Mouse (Mus musculus): ENCODE results near the gene Fn1. TPM values are rescaled to one million over a fixed set of nuclear protein-coding genes. Genes with fewer than 3 reads are reported as not detected.

The Fn1 gene
- total RNA-seq (2014; rRNA removed) = 50.0 and 71.6 TPM in 2 replicates
- polyA plus RNA-seq (2015; fragmentation: Nextera tagmentation; extraction: Ambion mirVana) = 17.2 and 23.4 TPM in 2 replicates

DNA sequence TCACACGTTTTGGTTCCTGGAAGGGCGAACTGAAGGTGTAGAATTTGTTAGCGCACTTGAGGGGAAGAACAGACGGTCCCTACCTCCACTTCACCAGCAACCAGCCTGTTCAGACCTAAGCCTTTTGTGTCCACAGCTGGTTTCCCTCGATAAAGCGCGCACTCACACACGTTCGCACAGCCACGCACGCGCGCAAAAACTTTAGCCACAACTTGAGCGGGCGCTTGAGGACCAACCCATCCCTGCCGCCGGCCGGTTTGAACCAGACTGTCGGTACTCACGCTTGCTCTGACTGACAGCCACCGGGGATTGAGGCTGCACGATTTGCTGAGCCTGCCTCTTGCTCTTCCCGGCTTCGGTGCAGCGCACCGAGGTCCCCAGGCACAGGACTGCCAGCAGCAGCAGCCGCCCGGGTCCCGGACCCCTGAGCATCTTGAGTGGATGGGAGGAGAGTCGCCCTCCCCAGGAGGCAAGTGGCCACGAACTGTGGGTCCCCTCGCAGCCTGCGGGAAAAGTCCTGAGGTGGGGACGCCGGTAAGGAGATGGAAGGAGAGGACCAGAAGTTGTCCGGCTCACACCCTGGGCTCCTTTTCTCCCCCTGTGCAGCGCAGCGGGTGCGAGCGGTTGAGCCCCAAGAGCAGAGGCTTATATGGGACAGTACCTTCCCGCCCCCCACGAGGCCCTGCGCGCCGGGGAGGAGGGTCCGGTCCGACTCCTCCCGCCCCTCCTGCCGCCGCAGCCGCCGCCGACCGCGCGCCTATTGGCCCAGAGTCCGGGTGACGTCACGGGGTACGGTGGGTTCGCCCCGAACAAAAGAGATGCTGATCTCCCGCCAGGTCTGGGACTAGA is at the start of gene Fn1:
Gene Fn1 (minus strand): TSS at position 650 of the 849 bp plus-strand sequence.
- DNase-seq = peak; percentile 77
- H3K4me1 ChIP-seq (ENCODE audit: insufficient read depth) = no peaks in the 10 kb centered on the region
- no peak for TF ChIP-seq CTCF (IDR thresholded peaks at IDR 0.05; ENCODE audit: low read depth)
- peak within 1 kb of the TSS; percentile 35; the same call in 1 of the 2 replicates for H3K27ac ChIP-seq (ENCODE audit: low read depth, low read length)
- H3K4me2 ChIP-seq (ENCODE audit: low read depth) = peak within 1 kb of the TSS; percentile 99
- H3K9me3 ChIP-seq (ENCODE audit: low read length) = no peaks in the 10 kb centered on the region
- H3K36me3 ChIP-seq (ENCODE audit: insufficient read depth) = no peaks in the 10 kb centered on the region
- ATAC-seq = peak; percentile 90
- H3K9ac ChIP-seq = peak within 1 kb of the TSS; percentile 57
- 0 out of 2 replicates have a peak, but pooled peaks cover 5% of the 10 kb centered on the region for H3K27me3 ChIP-seq (ENCODE audit: insufficient read depth, low read length)
- WGBS = 4% methylated on average over 63 of the region's 63 CpGs
- H3K4me3 ChIP-seq (ENCODE audit: low read depth, low read length) = peak within 1 kb of the TSS; percentile 59

DNA sequence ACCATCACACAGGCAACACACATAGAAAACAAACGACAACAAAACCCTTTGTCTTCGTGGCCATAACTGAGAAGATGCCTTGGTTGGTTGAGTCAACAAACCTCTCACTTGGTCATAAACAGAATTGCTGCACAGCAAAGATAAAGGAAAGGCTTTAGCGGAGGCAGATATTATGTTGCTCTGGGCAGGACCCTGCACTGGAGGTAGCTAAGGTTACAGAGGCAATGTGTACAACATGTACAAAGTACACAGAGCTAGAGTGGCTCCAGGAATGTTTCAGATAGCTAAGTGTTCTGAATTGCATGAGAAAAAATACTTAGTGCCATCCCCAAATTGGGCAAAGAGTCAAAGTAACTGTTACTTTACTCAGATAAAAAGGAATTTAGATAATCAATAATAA is 43.1 kb upstream of the Fn1 start:
- Histone ChIP-seq H3K27ac (ENCODE audit: low read depth, low read length) (no peak overlapping the region), H3K4me1 (ENCODE audit: insufficient read depth) (no peaks in the 10 kb centered on the region), H3K27me3 (ENCODE audit: insufficient read depth, low read length) (no peaks in the 10 kb centered on the region), H3K9me3 (ENCODE audit: low read length) (no peaks in the 10 kb centered on the region), H3K4me3 (ENCODE audit: low read depth, low read length) (no peak overlapping the region), H3K36me3 (ENCODE audit: insufficient read depth) (no peaks in the 10 kb centered on the region), H3K9ac (no peak overlapping the region), H3K4me2 (ENCODE audit: low read depth) (no peak overlapping the region)
- ATAC-seq (no peak), DNase-seq (no peak)
- no peak for TF ChIP-seq CTCF (IDR thresholded peaks at IDR 0.05; ENCODE audit: low read depth)
- WGBS = 93% methylated on average over 3 of the region's 3 CpGs

DNA sequence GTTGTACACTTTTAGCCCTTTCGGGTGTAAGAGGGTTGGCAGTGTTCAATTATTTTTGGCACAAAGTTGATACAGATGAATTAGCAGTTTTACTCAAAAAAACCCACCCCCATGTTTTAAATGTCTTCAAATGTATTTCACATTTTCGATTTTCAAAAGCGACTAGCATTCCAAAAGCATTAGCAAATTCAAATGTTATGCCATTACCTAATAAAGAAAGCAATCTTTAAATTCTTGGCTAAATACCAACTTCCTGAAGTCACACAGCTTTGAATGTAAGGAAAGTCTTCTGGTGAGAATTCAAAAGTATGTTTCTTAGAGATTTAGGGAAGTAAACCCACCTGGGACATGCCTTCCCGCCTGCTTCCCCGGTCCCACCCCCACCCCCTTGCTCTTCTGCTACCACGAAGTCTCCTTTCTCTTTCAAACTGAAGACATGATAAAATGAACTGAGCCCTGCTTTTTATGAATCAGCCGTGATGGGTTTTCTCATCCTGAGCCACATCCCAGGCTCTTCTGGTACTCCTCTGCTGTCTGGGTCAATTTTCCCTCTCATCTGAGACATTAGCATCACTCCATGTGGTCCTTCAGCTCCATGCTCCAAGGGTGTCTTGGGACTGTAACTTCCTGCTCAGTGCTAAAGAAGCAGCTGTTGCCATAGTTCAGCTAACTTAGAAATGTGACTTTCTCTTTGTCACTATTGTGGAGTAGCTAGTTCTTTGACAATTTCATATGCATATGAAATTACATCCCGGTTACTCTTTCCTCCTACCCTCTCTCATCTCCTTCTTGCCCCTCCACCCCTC is 38.7 kb upstream of the Fn1 start:
- Histone ChIP-seq H3K4me3 (ENCODE audit: low read depth, low read length) (no peak overlapping the region), H3K36me3 (ENCODE audit: insufficient read depth) (no peaks in the 10 kb centered on the region), H3K27me3 (ENCODE audit: insufficient read depth, low read length) (no peaks in the 10 kb centered on the region), H3K4me1 (ENCODE audit: insufficient read depth) (no peaks in the 10 kb centered on the region), H3K9ac (no peak overlapping the region), H3K4me2 (ENCODE audit: low read depth) (no peak overlapping the region), H3K9me3 (ENCODE audit: low read length) (no peaks in the 10 kb centered on the region), H3K27ac (ENCODE audit: low read depth, low read length) (no peak overlapping the region)
- no peak for ATAC-seq
- TF ChIP-seq CTCF (IDR thresholded peaks at IDR 0.05; ENCODE audit: low read depth) = no peak
- DNase-seq = no peak
- WGBS = 71% methylated on average over 8 of the region's 8 CpGs

DNA sequence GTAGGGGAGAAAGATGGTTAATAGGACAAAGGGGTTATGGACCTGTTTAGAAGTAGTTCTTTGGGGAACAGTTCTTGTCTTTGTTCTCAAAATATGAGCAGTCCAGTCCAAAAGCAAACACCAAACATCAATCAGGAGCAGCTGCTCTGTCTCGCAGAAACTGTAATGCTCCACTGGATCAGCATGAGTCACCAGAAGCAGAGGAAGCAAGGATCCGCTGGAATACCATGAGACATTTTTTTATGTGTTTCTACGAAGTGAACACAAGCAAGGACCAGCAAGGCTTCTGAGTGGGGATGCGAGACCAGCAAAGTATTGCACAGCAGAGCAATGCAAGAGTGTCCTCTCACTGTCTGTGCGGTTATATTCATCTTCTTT is 35.9 kb upstream of the Fn1 start:
- H3K9ac ChIP-seq = no peak overlapping the region
- no peak overlapping the region for H3K4me2 ChIP-seq (ENCODE audit: low read depth)
- no peak for DNase-seq
- H3K27me3 ChIP-seq (ENCODE audit: insufficient read depth, low read length) = no peaks in the 10 kb centered on the region
- H3K9me3 ChIP-seq (ENCODE audit: low read length) = no peaks in the 10 kb centered on the region
- H3K4me3 ChIP-seq (ENCODE audit: low read depth, low read length) = no peak overlapping the region
- WGBS = 90% methylated on average over 5 of the region's 5 CpGs
- H3K36me3 ChIP-seq (ENCODE audit: insufficient read depth) = no peaks in the 10 kb centered on the region
- no peak for TF ChIP-seq CTCF (IDR thresholded peaks at IDR 0.05; ENCODE audit: low read depth)
- no peak for ATAC-seq
- no peaks in the 10 kb centered on the region for H3K4me1 ChIP-seq (ENCODE audit: insufficient read depth)
- no peak overlapping the region for H3K27ac ChIP-seq (ENCODE audit: low read depth, low read length)

DNA sequence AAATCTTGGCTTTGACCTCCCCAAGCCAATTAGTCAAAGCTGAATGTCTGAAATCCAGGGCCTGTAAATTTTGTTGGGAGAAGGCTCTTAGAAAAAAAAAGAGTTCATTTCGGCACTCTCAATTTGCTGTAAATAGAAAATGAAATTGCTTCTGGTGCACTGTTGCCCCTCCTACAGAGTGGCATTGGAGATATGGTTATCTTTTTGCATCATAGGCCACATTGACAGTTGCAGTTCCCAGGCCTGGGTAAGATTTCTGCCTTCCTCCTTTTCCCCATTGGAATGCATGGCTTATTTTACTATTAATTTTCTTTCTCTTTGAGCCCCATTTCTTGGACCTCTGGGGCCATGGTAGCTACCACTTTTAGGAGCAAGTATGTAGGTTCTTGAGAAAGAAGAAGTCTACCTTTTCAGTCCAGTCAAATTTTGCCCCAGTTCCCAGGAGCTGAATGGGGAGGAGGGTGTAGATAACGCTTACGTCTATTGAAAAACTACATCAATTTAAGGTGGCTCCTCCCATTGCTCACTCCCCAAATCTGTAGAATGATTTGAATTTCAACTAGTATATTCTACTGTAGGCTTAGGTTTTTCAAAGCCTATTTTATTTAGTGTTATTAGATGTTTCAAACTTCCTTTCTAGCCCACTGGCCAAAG is 35.4 kb upstream of the Fn1 start:
- Histone ChIP-seq H3K9me3 (ENCODE audit: low read length) (no peaks in the 10 kb centered on the region), H3K36me3 (ENCODE audit: insufficient read depth) (no peaks in the 10 kb centered on the region), H3K4me1 (ENCODE audit: insufficient read depth) (no peaks in the 10 kb centered on the region), H3K4me2 (ENCODE audit: low read depth) (no peak overlapping the region), H3K4me3 (ENCODE audit: low read depth, low read length) (no peak overlapping the region), H3K27me3 (ENCODE audit: insufficient read depth, low read length) (no peaks in the 10 kb centered on the region), H3K9ac (no peak overlapping the region), H3K27ac (ENCODE audit: low read depth, low read length) (no peak overlapping the region)
- WGBS = 91% methylated on average over 3 of the region's 3 CpGs
- DNase-seq (no peak), ATAC-seq (no peak)
- no peak for TF ChIP-seq CTCF (IDR thresholded peaks at IDR 0.05; ENCODE audit: low read depth)

DNA sequence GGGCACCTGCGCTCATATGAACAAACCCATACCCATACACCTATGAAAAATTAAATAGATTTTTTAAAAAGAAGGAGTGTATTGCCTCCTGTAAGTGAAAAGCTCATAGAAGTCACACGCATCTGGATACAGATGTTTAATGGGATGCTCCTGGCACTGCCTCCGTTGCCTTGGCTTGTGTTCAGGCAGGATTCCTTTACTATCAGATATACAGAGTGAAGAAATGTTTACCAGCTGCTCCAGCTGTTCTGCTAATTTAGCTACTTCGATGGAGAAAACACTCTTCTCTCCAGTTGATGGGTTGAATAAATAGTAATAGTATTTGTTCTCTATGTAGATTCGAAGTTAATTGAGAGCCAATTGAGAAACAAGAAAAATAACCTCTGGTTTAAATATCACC is 33.8 kb upstream of the Fn1 start:
- Histone ChIP-seq H3K9me3 (ENCODE audit: low read length) (no peaks in the 10 kb centered on the region), H3K9ac (no peak overlapping the region), H3K27ac (ENCODE audit: low read depth, low read length) (no peak overlapping the region), H3K4me3 (ENCODE audit: low read depth, low read length) (no peak overlapping the region), H3K4me2 (ENCODE audit: low read depth) (no peak overlapping the region), H3K4me1 (ENCODE audit: insufficient read depth) (no peaks in the 10 kb centered on the region), H3K27me3 (ENCODE audit: insufficient read depth, low read length) (no peaks in the 10 kb centered on the region), H3K36me3 (ENCODE audit: insufficient read depth) (no peaks in the 10 kb centered on the region)
- WGBS = 88% methylated on average over 5 of the region's 5 CpGs
- ATAC-seq (no peak), DNase-seq (no peak)
- TF ChIP-seq CTCF (IDR thresholded peaks at IDR 0.05; ENCODE audit: low read depth) = no peak
